Mouse (Mus musculus): ENCODE measurements around the gene Mllt3.
A peak's percentile ranks its signal among the peaks of the same experiment; 100 is the strongest.

Mllt3 gene

GRCm38 (mm10) chr4:87818276-87818675 lies 214.9 kb downstream of the Mllt3 start:
- no peak for DNase-seq

DNA sequence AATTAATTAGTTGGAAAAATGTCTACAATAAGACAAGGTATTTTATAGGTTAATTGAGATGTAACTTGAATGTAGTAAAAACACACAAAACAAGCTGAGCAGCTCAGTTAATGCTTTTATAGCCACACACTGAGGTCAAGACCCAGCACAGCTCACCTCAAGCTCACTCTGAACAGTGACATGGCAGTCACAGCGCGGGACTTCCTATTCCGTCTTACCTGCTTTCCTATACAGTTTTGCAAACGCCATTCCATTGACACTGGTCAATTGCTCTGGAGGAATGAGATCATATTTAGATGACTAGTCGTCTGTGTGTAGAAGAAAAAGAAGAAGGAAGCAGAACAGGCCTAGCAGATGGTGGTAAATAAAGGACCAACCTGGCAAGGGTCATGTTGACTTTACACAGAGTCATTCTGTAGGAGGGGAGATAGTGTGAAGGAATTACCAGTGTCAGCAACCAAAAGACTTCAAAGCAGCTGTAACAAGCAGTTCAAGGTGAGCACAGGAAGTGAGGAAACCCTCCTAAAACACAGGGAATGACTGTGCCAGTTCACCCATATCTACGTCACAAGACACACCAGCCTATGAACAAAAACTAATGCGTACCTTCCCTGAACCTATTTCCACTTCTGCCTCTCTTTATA lies 217.6 kb downstream of the Mllt3 start:
- no peak for DNase-seq

- DNase-seq: no peak
Observed at GRCm38 (mm10) chr4:87811899-87812298, 221.3 kb downstream of the Mllt3 start.

- DNase-seq: no peak
Observed at GRCm38 (mm10) chr4:87806196-87806987, 226.8 kb downstream of the Mllt3 start.

GRCm38 (mm10) chr4:87804576-87804975 lies 228.6 kb downstream of the Mllt3 start:
- DNase-seq: no peak

DNA sequence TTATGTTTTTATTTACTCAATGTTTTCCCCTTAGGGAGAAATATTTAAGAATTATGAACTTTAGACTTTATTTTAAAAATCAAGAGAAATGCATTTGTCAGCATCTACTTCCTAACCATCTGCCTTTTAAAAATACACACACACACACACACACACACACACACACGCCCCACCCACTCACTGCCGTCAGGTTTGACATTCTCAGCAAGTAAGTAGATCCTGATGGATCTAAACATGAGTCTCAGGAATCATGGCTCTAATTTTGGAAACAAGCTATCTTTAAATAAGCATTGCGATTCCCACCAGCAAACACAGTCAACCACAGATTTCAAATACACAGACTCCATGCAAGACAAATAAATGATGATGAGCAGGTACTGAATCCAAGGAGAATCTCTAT lies 229.9 kb downstream of the Mllt3 start:
- no peak for DNase-seq

- DNase-seq: no peak
Observed at GRCm38 (mm10) chr4:87802140-87802539, 231.0 kb downstream of the Mllt3 start.

DNA sequence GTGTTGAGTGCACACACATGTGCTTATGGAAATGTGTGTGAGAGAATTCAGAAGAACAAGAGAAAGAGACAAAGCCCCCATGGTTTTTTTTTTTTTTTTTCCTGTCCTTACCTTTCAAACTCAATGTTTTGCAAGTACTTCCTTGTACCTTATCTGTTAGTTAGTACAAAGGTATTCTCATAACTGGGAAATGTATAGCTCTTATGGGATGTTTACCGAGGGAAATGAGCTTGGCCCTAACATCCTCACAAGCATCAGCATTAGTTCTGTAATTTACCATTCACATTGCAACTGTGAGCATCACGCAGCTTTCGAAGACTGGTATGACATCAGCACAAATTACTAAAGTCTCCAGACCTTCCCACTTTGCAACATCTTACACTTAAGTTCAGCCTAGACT lies 231.8 kb downstream of the Mllt3 start:
- DNase-seq: no peak

DNA sequence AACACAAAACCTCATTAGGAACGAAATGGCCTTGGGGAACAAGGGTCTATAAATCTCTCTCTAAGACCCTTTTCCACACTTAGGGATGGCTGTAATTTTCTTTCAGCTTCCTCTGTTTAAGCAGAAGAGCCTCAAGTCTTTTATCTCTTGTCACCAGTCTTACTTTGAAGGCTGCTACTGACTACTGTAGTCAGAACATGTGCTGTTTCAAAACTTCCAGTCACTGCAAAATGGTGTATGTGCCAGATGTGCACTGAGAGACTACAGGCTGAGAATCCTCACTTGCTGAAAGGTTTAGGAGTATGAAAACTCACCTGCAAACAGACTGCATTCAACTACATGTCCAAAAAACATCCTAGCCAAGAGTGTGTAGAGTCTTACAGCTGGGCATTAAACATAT lies 232.9 kb downstream of the Mllt3 start:
- no peak for DNase-seq

GRCm38 (mm10) chr4:87799418-87799817 lies 233.7 kb downstream of the Mllt3 start:
- no peak for DNase-seq

- no peak for DNase-seq
Observed at GRCm38 (mm10) chr4:87795261-87795660, 237.9 kb downstream of the Mllt3 start.

DNA sequence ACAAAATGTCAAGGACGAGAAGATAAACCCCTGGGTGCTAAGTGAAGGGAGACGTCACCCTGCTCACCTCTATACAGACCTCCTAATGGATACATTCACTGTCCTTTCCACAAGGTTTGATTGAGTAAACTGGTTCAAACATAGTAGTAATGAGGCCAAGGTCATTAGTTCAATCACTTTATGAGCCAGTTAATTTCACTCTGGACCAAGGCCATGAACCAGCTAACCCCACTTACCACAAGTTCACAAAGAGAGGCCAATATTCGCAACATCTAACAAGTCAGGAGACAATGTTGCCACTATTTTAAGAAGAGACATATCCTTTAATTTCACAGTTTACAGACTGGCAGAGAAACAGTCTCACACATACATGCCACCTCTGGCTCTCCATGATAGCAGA lies 238.9 kb downstream of the Mllt3 start:
- no peak for DNase-seq

DNA sequence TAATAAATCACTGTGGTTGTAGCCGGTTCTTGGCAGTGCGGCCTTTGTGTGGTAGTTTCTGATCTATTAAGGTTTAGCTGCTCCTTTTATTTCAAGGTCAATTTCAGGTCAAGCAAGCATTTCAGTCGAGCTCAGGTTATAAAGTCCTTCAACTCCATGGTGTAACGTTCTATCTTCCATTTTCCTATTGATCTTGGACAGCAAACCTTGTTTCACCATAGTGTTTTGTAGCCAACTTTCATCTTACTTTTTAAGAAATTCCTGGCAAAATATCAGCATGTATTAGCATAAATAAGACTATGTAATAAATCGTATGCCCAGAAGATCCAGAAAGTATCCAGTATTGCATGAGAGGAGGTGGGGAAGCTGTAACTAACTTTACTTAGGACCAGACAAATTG lies 240.7 kb downstream of the Mllt3 start:
- DNase-seq: no peak

GRCm38 (mm10) chr4:87789446-87789845 lies 243.7 kb downstream of the Mllt3 start:
- no peak for DNase-seq

DNA sequence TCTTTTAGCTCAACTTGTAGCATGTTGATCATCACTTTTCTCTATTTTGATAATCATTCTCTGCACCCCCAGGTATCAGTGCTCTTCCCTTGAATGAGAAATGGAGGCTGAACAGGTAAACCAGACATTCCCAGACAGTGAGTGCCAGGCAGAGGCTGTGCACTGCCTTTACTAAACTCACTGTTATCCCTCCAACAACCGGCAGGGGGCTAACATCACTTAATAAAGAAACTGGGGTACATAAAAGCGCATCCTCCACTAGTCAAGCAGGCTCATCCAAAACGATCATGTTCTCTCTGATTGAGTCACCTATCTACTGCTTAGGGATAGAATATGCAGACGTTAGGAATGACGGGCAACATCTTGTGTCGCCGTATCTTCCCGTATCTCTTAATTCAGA lies 244.5 kb downstream of the Mllt3 start:
- DNase-seq: peak; percentile 25 to 74

DNA sequence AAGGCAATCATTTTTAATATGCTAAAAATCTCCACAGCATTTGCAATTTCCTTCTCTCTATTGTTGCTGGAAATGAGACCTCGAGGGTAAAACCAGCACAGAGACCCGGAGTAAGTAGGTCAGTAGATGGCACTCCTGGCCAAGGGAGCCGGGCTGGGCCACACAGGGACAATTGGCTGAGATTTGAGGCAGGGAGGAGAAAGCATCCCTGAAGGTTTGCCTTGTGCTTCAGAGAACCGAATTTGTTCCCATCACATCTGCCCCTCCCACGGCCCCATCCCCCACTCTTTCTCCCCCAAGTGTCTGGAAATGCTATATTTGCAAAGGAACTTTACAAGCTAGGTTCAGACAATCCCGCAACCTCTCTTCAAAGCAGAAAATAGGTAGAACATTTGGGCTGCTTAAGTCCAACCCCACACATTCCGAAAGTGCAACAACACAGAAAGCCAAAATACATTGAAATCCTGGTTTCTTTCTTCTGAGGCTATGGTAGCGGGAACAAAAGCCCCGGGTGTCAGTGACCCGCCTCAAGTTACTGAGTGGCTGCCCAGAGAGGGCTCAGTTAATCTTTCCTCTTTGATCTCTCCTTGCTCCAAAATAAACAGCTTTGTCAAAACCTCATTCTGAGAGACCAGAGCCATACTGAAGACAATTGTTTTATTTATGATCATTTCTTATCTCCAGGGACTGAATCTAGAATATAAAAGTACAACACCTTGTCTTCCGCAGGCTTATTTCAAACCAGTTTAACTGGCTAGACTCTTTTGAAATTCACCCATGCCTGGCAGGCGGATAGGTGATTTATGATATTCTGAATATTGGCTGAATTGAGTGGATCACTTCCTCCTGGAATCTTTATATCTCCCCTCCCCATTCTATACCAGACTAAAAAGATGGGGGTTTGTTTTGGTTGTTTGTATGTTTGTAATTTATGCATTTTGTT lies 247.8 kb downstream of the Mllt3 start:
- peak; percentile 37 to 71 for DNase-seq

DNA sequence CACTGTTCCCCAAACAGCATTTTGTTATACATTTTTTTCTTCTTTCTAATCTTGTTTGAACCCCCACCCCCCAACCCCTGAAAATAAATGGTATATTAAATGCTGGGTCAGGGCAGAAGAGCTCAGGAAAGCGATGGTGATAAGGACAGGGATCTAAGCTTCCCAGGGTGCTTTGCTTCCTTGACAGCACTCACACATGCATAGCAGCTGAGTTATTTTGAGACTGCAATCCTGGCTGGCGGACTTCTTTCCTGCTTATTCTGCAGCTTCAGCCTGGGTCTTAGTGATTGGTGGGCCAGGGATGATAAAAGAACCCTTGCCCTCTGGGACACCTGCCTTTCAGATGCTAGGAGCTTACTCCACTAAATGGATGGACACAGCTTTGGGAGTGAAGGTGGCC lies 249.4 kb downstream of the Mllt3 start:
- no peak for DNase-seq

DNA sequence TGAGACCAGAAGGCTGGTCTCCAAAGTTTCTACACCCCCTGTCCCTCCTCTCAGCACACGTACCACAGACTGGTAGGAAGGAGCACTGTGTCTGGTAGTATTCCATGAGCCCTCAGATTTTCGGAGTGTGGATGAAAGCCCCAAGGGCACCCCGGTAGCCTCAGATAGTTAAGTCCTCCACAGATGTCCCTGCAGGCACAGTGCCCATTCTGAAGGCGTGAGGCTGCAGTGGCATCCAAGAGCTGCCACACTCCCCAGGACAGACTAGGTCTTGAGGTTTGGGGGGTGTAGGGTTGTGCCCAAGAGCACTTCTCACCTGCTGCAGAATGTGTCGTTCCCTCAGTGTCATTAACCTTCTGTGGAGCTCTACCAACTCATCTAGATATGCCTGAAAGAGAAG lies 251.2 kb downstream of the Mllt3 start:
- no peak for DNase-seq

DNA sequence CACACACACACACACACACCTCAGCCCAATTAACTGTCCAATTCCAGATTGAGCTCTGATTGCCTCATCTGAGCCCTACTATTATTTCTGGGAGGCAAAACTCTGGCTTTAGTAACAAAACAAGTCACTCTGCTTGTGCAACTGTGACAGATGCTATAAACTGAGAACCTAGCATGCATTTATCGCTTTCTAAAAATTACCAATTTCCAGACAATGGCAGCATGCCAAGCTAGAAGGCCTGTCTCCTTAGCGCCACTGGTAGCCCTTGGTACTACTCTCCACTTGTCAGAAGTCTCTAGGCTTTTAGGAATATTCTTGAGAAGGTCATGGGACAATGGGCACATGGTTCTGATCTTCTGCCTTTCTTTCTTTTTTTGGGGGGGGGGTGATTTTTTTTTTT lies 257.4 kb downstream of the Mllt3 start:
- no peak for DNase-seq

DNA sequence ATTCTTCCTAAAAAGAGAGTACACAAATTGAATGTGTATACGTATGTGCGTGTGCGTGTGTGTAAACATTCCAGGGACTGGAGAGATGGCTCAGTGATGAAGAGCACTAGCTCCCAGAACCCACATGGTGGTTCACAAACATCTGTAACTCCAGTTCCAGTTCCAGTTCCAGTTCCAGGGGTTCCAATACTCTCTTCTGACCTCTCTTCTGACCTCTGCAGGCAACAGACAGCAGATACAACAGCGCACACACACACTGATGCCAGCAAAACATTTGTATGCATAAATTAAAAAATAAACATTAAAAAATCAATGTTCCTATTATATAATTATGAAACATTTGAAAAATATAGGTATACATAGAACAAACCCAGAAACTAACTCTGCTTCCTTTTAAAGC lies 258.6 kb downstream of the Mllt3 start:
- no peak for DNase-seq

DNA sequence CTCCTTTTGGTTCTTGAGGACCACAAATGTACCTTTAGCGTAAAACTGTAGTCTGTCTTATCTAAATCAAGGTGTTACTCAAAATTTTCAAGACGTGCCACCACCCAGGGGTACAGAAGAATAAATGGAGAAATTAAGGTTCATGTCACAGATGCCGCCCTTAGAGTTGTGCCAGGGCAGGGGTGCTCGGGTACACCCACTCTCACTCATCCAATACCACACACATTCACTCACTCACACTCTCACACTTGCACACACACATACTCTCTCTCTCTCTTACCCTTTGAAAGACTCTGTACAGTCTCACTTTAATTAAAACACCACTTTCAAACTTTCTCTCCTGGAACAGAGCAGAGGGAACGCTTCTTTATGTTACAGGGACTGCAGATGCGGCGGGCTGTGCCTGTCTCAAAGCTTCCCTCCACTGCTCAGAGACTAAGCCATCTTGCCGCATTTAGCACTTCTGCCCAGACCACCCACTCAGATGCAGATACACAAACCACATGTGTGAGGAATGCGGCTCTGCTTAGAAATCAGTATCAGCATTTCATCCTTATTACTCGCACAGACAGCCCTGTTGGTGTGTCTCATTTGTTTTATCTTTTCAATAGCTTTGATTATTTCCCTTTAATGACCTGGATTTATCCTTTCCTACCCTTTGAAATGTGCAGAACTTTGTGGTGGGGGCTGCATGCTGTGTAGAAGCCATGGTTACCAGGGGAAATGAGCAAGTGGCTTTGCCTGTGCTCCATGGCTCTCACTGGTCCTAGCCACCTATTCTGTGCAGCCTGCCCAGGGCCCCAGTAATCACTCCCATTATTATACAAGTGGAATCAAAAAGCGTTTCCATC lies 265.2 kb downstream of the Mllt3 start:
- no peak for DNase-seq

DNA sequence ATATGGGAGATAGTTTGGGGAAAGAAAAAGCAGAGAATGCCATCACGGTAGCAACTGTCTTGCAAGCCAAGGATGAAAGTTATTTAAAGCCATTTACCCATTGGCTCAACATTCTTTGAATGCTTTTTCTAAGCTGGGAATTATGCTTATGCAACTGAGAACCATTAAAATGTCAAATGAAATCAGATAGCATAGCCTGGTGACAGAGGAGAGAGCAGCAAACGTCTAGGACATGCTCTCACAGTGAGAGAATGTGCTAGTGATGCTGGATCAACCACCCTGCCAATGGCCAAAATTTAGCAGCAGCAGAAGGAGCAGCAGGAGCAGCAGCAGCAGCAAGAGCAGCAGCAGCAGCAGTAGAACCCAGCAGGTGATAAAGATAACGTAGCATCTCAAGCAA lies 267.4 kb downstream of the Mllt3 start:
- DNase-seq: no peak

DNA sequence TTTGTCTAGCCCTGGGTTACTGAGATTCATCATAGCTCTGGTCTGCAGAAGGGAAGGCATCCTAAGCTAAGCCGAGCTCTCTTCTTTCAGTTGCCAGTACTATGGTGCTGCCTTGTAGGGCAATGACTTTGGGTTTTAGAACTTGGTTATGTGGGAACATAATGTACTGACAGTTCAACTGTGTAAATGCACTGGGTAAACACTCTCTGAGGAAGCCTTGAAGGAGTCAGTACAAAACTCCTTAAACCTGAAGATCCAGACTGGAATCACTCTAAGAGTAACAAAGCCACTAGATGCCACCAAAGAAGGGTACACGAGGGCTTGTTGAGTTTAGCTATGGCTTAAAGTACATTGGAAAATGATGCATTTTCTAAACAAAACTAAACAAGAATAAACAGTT lies 272.1 kb downstream of the Mllt3 start:
- no peak for DNase-seq
